Mouse (Mus musculus): ENCODE data around the gene Vmn1r181.
"Not testable (repeated sequence)": the region's sequence is repeated elsewhere in the genome, so short reads cannot be mapped to it uniquely, and the experiment has no call there.

DNA sequence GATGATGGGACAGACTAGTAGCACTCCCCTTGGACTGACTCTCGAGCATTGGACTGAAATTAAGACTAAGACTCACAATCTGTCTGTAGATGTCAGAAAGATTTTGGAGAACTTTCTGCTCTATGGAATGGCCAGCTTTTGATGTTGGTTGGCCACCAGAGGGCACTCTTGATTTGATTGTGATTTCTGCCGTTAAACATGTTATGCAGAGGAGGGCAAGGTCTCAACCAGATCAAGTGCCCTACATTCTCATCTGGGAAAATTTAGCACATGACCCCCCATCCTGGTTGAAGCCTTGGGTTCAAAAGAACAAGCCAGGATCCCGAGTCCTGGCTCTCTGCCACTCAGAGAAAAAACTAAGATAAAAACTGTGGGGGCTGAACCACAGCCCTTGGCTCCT is 6.4 kb upstream of the Vmn1r181 start:
- not testable (repeated sequence) for TF ChIP-seq POLR2A (IDR thresholded peaks at IDR 0.05; ENCODE audit: low read depth, low read length); CTCF (IDR thresholded peaks at IDR 0.05; ENCODE audit: extremely low read depth, insufficient read length, insufficient replicate concordance, low read depth, low read length)
